25 mouse cellular contexts compared by ENCODE assay signal in genomic region chr7:82253309-82253708, GRCm38 (mm10).
DNase-seq lines count a peak whose midpoint lies in the region; ATAC-seq and TF ChIP-seq lines count a peak whose summit lies in the region.
"Had no signal": no experiment of that assay in that cellular context is flagged by ENCODE, and none has a peak within 500 bp of the region (broad histone marks: within the 10 kb centered on the region; RNA-seq: fewer than 3 reads in every experiment).

No protein-coding gene starts in this region.

- no peak for DNase-seq in heart, adult 11 months
- no peak for DNase-seq in G1E (ENCODE audit: low spot score)
- no peak for DNase-seq in gastrocnemius, postnatal 36 days
- DNase-seq: adrenal gland, adult 2 months; adrenal gland, postnatal 14 days; B cell, adult 2 months; cerebellum, adult 11 months; cerebellum, adult 2 months; cerebellum, adult 9-11 months; cerebellum, postnatal 25 days; gastrocnemius, adult 2 months; gastrocnemius, postnatal 14 days; heart, adult 2 months had no signal

- no peaks in the 10 kb centered on the region for H3K9me3 ChIP-seq in heart, embryonic 14.5 days (ENCODE audit: control insufficient read depth, low read length)
- H3K9me3 ChIP-seq in megakaryocyte, embryonic 14.5 days, result peaks cover 15% of the 10 kb centered on the region; the same call in 1 of the 2 replicates
- H3K9me3 ChIP-seq in G1E (replicated peaks), result peaks cover 43% of the 10 kb centered on the region
- H3K9me3 ChIP-seq: embryonic facial prominence, embryonic 13.5 days; forebrain, embryonic 10.5 days; forebrain, embryonic 13.5 days; heart, embryonic 10.5 days; heart, embryonic 13.5 days; hindbrain, embryonic 12.5 days; hindbrain, embryonic 15.5 days had no signal

- no peak overlapping the region for H3K4me2 ChIP-seq in heart, embryonic 14.5 days (ENCODE audit: low read length)
- H3K4me2 ChIP-seq: embryonic facial prominence, embryonic 13.5 days; forebrain, embryonic 13.5 days; heart, embryonic 13.5 days; hindbrain, embryonic 12.5 days; hindbrain, embryonic 15.5 days had no signal

- H3K36me3 ChIP-seq in heart, embryonic 14.5 days (ENCODE audit: control insufficient read depth, insufficient read depth, low read length), result no peaks in the 10 kb centered on the region
- H3K36me3 ChIP-seq in megakaryocyte, embryonic 14.5 days (replicated peaks; ENCODE audit: low read length), result no peaks in the 10 kb centered on the region
- no peaks in the 10 kb centered on the region for H3K36me3 ChIP-seq in G1E (replicated peaks)
- H3K36me3 ChIP-seq: embryonic facial prominence, embryonic 13.5 days; forebrain, embryonic 10.5 days; heart, embryonic 10.5 days; heart, embryonic 13.5 days; hindbrain, embryonic 12.5 days; hindbrain, embryonic 15.5 days had no signal

- no peaks in the 10 kb centered on the region for H3K4me1 ChIP-seq in heart, embryonic 14.5 days (ENCODE audit: control insufficient read depth in 2 of 2, insufficient read depth in 2 of 2, low read length in 2 of 2)
- no peaks in the 10 kb centered on the region; the same call in 1 of the 2 replicates for H3K4me1 ChIP-seq in megakaryocyte, embryonic 14.5 days
- H3K4me1 ChIP-seq in G1E (ENCODE audit: insufficient read depth, low read depth, low read length), result no peaks in the 10 kb centered on the region
- H3K4me1 ChIP-seq: embryonic facial prominence, embryonic 13.5 days; forebrain, embryonic 10.5 days; forebrain, embryonic 13.5 days; heart, embryonic 10.5 days; heart, embryonic 13.5 days; hindbrain, embryonic 12.5 days had no signal

- no peak for TF ChIP-seq CTCF in G1E (IDR thresholded peaks at IDR 0.05; ENCODE audit: low read depth, low read length)

- WGBS in heart, embryonic 14.5 days, result 87% methylated on average over 1 of the region's 1 CpGs

- H3K4me3 ChIP-seq in heart, embryonic 14.5 days (ENCODE audit: control insufficient read depth in 1 of 2, insufficient read depth in 1 of 2, low read depth in 1 of 2, low read length in 2 of 2), result no peak overlapping the region
- peak overlapping the region; percentile 51 for H3K4me3 ChIP-seq in megakaryocyte, embryonic 14.5 days (replicated peaks)
- peak overlapping the region; percentile 45 for H3K4me3 ChIP-seq in G1E (ENCODE audit: low read depth, low read length)
- H3K4me3 ChIP-seq: embryonic facial prominence, embryonic 13.5 days; forebrain, embryonic 10.5 days; forebrain, embryonic 13.5 days; gastrocnemius, adult 2 months; heart, adult 2 months; heart, embryonic 10.5 days; heart, embryonic 13.5 days; hindbrain, embryonic 12.5 days; hindbrain, embryonic 15.5 days had no signal

- intact Hi-C loops in gastrocnemius, postnatal 36 days (cut with DNase I), result no loop called here

- no peaks in the 10 kb centered on the region for H3K27me3 ChIP-seq in heart, embryonic 14.5 days (ENCODE audit: control insufficient read depth, insufficient read depth, low read length)
- no peaks in the 10 kb centered on the region for H3K27me3 ChIP-seq in megakaryocyte, embryonic 14.5 days (replicated peaks)
- H3K27me3 ChIP-seq in G1E (ENCODE audit: insufficient read depth, low read length), result no peaks in the 10 kb centered on the region; the same call in 1 of the 2 replicates
- H3K27me3 ChIP-seq: CH12.LX; embryonic facial prominence, embryonic 13.5 days; forebrain, embryonic 13.5 days; heart, embryonic 13.5 days; hindbrain, embryonic 12.5 days; hindbrain, embryonic 15.5 days had no signal

- H3K27ac ChIP-seq in heart, embryonic 14.5 days (replicated peaks in 1 of 2; ENCODE audit: control insufficient read depth in 1 of 2, insufficient read depth in 1 of 2, low read depth in 2 of 2, low read length in 2 of 2), result no peak overlapping the region
- H3K27ac ChIP-seq: embryonic facial prominence, embryonic 13.5 days; forebrain, embryonic 10.5 days; forebrain, embryonic 13.5 days; gastrocnemius, adult 2 months; heart, adult 2 months; heart, embryonic 10.5 days; heart, embryonic 13.5 days; hindbrain, embryonic 12.5 days; hindbrain, embryonic 15.5 days had no signal

- peak; percentile 43; the same call in 1 of the 2 replicates for ATAC-seq in heart, embryonic 14.5 days (ENCODE audit: insufficient number of reproducible peaks, insufficient read depth, low FRiP score, low read depth)
- ATAC-seq in megakaryocyte, adult 5-6 weeks (ENCODE audit: poor library complexity, severe bottlenecking), result no peak
- ATAC-seq in G1E (ENCODE audit: extremely low read depth, insufficient number of reproducible peaks, low FRiP score, poor library complexity, severe bottlenecking), result no peak
- ATAC-seq: forebrain, embryonic 13.5 days; forebrain, embryonic 16.5 days had no signal

- no peak overlapping the region for H3K9ac ChIP-seq in heart, embryonic 14.5 days (ENCODE audit: low read length)
- H3K9ac ChIP-seq: embryonic facial prominence, embryonic 13.5 days; forebrain, embryonic 13.5 days; heart, embryonic 13.5 days; hindbrain, embryonic 12.5 days; hindbrain, embryonic 15.5 days had no signal

Comparison
In these comparisons a context has a peak if more than half of its experiments do, and no peak if none do; other contexts are left out.
1. H3K4me3 ChIP-seq: peak in megakaryocyte, embryonic 14.5 days (single experiment) and G1E (single experiment); none in heart, embryonic 14.5 days (0 of 2).